Mouse (Mus musculus) hindbrain, postnatal 0 days (tissue): ENCODE results near the gene Utp6. TPM values are rescaled to one million over a fixed set of nuclear protein-coding genes. Genes with fewer than 3 reads are reported as not detected.
A peak's percentile ranks its signal among the peaks of the same experiment; 100 is the strongest.

Source experiments
- ATAC-seq: fragments of 200-750 bp; cut with Nextera tagmentation; 2 replicates; pipeline ENCODE4 v1.8.0; 2017; ENCODE audit warnings: mild to moderate bottlenecking, moderate TSS enrichment, moderate library complexity
- DNase-seq: peaks from one replicate; pipeline ENCODE4 v3.0.0-alpha.2; 2015; ENCODE audit warnings: low spot score
- H3K27ac ChIP-seq: fragments of 300-500 bp; sonication (generic); 2 replicates; pipeline ENCODE4 v1.5.1; 2014; ENCODE audit warnings: mild to moderate bottlenecking
- H3K27me3 ChIP-seq: fragments of 300-500 bp; sonication (generic); 2 replicates; pipeline ENCODE4 v1.6.1; 2014; ENCODE audit warnings: low read length, mixed read lengths; ENCODE audit not compliant: insufficient read depth
- H3K36me3 ChIP-seq: fragments of 300-500 bp; sonication (generic); 2 replicates; pipeline ENCODE4 v1.6.1; 2014; ENCODE audit warnings: low read length, mixed read lengths; ENCODE audit not compliant: insufficient read depth
- H3K4me1 ChIP-seq: fragments of 300-500 bp; sonication (generic); 2 replicates; pipeline ENCODE4 v1.6.1; 2014; ENCODE audit warnings: antibody characterized with exemption, low read length, mixed read lengths; ENCODE audit not compliant: insufficient read depth
- H3K4me2 ChIP-seq: fragments of 300-500 bp; sonication (generic); 2 replicates; pipeline ENCODE4 v1.6.1; 2014; ENCODE audit warnings: low read depth, mild to moderate bottlenecking, low read length, moderate library complexity, mixed read lengths
- H3K4me3 ChIP-seq: fragments of 300-500 bp; sonication (generic); 2 replicates; pipeline ENCODE4 v1.5.1; 2014; ENCODE audit warnings: low read length
- H3K9ac ChIP-seq: fragments of 300-500 bp; sonication (generic); replicated peaks from 2 replicates; pipeline ENCODE4 v1.6.1; 2014; ENCODE audit warnings: mild to moderate bottlenecking, low read length, moderate library complexity, mixed read lengths
- H3K9me3 ChIP-seq: fragments of 300-500 bp; sonication (generic); 2 replicates; pipeline ENCODE4 v1.6.1; 2016; ENCODE audit warnings: low read length, mixed read lengths
- CTCF ChIP-seq: IDR thresholded peaks from 2 replicates; pipeline ENCODE4 v1.5.1; 2016; ENCODE audit warnings: antibody characterized with exemption, control low read depth, low read depth
- WGBS: fragments of 180-500 bp; shearing (Covaris S2); extraction: QIAGEN DNeasy Blood & Tissue Kit; methylation state at CpG from one replicate; pipeline ENCODE4 v1.1.7; 2014; 5-methylcytosine and 5-hydroxymethylcytosine counted together
- polyA plus RNA-seq: library from polyadenylated mRNA; unstranded; fragments of >200 nt; fragmentation: Nextera tagmentation; extraction: Ambion mirVana; gene quantifications from 2 replicates; pipeline ENCODE4 v1.2.1, GENCODE M21; 2015
- total RNA-seq: library from RNA; depleted of rRNA; stranded (reverse); fragments of >200 nt; gene quantifications from 2 replicates; pipeline ENCODE4 v1.2.3, GENCODE M21; 2014

The Utp6 gene
- total and polyA plus RNA-seq, 2 experiments from 2014 or later = 17.0 to 29.6 TPM

DNA sequence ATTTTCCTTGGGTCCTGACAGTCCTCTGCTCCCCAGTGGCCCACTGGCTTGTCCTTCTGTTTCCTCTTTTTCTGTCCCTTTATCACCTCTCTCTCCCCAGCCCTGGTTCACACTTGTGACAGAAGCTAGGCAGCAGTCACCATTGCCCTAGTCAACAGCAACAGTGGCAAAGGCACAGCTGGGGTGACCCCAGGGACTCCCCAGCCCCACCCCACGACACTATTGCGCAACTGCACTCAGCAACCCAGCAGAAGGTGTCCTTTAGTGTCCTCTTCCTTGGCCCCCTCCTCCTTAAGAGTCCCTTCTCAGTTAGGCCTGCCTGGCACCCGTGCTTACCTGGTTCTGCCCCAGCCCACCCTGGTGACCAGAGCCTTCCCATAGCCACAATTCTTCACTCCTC lies 40.0 kb downstream of the Utp6 start:
- no peak overlapping the region for H3K4me2 ChIP-seq
- H3K9ac ChIP-seq = no peak overlapping the region
- no peaks in the 10 kb centered on the region for H3K9me3 ChIP-seq
- DNase-seq (no peak), ATAC-seq (no peak)
- no peak overlapping the region for H3K4me3 ChIP-seq
- no peak overlapping the region for H3K27ac ChIP-seq
- 84% methylated on average over 3 of the region's 3 CpGs for WGBS
- no peaks in the 10 kb centered on the region for H3K27me3 ChIP-seq
- H3K4me1 ChIP-seq = no peaks in the 10 kb centered on the region
- H3K36me3 ChIP-seq = no peaks in the 10 kb centered on the region
- TF ChIP-seq CTCF = no peak

DNA sequence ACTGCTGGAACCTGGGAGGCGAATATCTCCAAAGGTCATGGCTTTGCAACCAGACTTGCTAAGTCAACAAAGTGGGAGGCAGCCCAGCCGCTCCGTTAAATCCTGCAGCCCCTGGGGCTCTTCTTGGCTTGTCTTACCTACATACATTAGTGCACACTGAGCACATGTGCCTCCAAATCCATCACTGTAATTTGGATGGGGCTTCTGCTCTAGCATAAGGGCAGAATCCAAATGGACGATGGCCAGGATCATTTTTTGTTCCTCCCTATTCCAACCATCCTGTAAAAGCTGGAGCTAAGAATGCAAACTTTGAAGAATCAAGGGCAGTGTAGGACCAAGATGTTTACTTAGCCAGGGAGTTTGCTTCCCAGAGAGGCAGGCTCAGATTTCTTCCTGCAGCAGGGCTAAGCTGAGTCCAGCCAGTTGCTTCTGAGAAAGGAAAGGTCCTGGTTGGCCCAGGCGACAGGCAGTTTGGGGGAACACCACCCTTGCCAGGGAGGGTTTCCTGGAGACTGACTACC lies 41.6 kb downstream of the Utp6 start:
- 42% methylated on average over 5 of the region's 5 CpGs for WGBS
- Histone ChIP-seq H3K27me3 (no peaks in the 10 kb centered on the region), H3K27ac (no peak overlapping the region), H3K4me1 (0 out of 2 replicates have a peak, but pooled peaks cover 5% of the 10 kb centered on the region), H3K9me3 (no peaks in the 10 kb centered on the region), H3K4me3 (no peak overlapping the region), H3K4me2 (no peak overlapping the region), H3K36me3 (no peaks in the 10 kb centered on the region), H3K9ac (no peak overlapping the region)
- ATAC-seq = no peak
- TF ChIP-seq CTCF = no peak
- DNase-seq = no peak

DNA sequence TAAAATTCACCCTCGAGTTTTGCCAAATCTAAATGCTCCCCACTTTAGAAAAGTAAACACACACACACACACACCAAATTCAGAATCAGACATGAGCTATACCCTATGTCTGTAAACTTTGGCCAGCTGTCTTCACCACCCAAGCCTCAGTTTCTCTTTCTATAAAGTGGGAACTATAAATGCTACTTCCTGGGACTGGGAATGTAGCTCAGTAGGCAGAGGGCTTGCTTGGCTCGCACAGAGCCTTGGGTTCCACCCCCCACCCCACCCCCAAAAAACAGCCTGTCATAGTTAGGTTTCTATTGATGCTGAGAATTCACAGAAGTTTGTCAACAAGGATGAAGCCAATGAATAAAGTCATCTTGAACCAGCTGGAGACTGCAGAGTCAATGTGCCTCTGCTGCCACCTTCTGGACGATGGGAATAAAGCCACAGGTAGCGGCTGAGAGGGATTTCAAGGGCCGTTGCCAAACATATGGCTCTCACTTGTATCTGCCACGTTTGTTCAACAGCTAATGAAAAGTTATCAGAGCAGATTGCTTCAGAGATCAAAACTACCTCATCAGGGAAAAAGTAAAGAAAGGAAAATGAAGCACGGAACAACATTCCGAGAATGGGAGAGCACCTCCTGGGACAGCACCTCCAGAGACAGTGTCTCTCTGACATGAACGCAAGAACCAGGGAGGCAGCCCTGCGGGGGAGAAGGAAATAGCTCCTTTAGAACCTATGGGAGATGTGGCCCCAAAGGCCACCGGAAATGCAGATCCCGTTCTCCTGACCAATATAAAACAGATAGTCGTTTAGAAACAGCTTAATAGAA lies 42.3 kb downstream of the Utp6 start:
- Histone ChIP-seq H3K4me1 (0 out of 2 replicates have a peak, but pooled peaks cover 7% of the 10 kb centered on the region), H3K27ac (no peak overlapping the region), H3K9ac (no peak overlapping the region), H3K9me3 (no peaks in the 10 kb centered on the region), H3K4me2 (no peak overlapping the region), H3K36me3 (no peaks in the 10 kb centered on the region), H3K4me3 (no peak overlapping the region), H3K27me3 (no peaks in the 10 kb centered on the region)
- DNase-seq (peak; percentile 93), ATAC-seq (peak; percentile 67; the same call in 1 of the 2 replicates)
- WGBS = 21% methylated on average over 13 of the region's 13 CpGs
- TF ChIP-seq CTCF = peak; percentile 98

DNA sequence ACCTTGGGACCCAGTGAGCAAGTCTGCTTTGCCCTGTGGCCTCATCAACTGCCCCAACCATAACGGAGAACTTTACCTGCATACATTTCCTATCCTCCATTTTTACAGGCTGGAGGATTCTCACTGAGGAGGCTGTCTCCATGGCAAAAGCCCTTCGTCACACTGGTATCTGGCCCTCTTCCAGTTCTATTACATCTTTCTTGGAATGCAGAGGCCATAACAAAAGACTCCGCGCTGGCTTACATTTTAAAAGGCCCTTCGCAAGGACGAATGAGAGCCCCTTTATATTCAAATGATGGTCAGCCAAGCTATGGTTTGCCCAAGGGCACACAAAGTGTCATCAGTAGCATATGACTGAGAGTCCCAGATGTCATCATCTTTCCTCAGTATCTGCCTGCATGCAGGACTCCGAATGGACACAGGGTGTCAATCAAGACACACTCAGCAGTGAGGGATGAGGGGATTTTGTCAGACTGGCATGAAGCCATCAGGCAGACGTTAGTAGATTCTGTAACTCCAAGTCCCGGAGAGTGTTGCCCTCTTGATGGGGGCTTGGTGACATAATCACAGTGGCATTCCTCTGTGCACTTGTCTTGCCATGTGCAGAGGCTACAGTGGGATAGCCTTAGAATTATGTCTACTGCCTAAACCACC lies 46.4 kb downstream of the Utp6 start:
- no peak overlapping the region for H3K9ac ChIP-seq
- peak; percentile 52 for DNase-seq
- H3K27me3 ChIP-seq = no peaks in the 10 kb centered on the region
- H3K4me1 ChIP-seq = 0 out of 2 replicates have a peak, but pooled peaks cover 7% of the 10 kb centered on the region
- peak; percentile 28; the same call in 1 of the 2 replicates for TF ChIP-seq CTCF
- ATAC-seq = peak; percentile 67
- no peak overlapping the region for H3K27ac ChIP-seq
- WGBS = 23% methylated on average over 9 of the region's 9 CpGs
- no peak overlapping the region for H3K4me3 ChIP-seq
- H3K36me3 ChIP-seq = no peaks in the 10 kb centered on the region
- no peak overlapping the region for H3K4me2 ChIP-seq
- no peaks in the 10 kb centered on the region for H3K9me3 ChIP-seq

DNA sequence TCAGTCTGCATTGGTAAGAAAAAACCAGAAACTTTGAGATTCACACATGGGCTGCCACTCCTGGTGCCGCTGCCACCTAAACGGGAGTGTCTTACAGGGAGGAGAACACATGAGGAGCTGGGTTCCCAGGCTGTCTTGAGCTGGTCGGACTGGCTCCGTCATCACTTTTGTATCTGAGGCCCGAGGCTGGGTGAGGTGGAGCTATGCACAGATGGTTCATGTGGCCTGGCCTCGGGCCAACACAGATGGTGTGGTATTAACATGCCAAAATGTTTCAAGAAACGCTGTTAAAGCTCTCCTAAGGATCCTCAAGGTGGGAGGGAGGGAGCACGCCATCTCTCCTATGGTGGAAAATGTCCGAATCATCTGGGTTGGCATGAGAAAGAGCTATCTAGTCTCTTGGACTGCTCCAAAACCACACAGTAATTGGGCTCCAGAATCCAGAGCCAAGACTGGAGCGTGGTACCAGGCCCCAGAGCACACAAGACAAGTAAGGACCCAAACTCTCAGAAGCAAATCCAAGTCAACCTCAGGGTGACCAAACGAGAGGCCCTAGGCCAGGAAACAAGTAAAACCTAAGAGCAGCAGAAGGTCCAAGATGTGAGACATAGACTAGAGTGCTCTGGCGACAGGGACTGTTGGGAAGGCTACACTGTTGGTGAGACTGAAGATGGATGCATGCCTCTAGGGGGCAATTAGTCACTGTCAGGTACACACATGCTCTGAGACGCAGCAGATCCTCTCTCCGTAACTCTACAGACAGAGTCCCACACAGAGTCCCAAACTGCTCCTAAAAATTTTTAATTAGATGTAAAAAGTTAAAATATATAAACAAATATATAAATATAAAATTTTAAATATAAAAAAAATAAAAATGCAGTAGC lies 53.3 kb downstream of the Utp6 start:
- Histone ChIP-seq H3K36me3 (no peaks in the 10 kb centered on the region), H3K4me2 (no peak overlapping the region), H3K9me3 (no peaks in the 10 kb centered on the region), H3K9ac (no peak overlapping the region), H3K27ac (peak overlapping the region; percentile 51; the same call in 1 of the 2 replicates), H3K4me1 (no peaks in the 10 kb centered on the region), H3K27me3 (no peaks in the 10 kb centered on the region), H3K4me3 (no peak overlapping the region)
- ATAC-seq = peak; percentile 88
- 49% methylated on average over 14 of the region's 14 CpGs for WGBS
- no peak for TF ChIP-seq CTCF
- DNase-seq = peak; percentile 87

DNA sequence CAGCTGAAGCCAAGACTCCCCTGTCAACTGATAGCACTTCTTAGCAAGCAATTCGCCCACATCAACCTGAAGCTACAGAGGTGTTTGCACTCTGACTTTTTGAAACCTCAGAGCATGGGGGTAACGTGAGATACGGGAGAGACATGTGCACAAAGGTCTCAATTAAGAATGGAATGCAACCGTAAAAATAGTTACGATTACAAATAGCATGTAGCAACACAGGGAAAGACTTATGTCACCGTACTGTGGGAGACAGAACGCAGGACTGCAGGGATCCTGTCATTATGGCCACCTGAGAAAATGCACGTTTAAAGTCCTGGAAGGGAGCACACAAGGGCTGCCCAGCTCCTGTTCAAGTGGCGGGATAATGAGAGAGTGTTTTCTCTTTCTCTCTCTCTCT lies 55.3 kb downstream of the Utp6 start:
- ATAC-seq (no peak), DNase-seq (no peak)
- Histone ChIP-seq H3K27me3 (no peaks in the 10 kb centered on the region), H3K4me3 (no peak overlapping the region), H3K9ac (no peak overlapping the region), H3K36me3 (no peaks in the 10 kb centered on the region), H3K4me1 (no peaks in the 10 kb centered on the region), H3K9me3 (no peaks in the 10 kb centered on the region), H3K27ac (no peak overlapping the region), H3K4me2 (no peak overlapping the region)
- no peak for TF ChIP-seq CTCF
- 72% methylated on average over 9 of the region's 9 CpGs for WGBS
